Mouse (Mus musculus): Measurements from ENCODE around the gene Srgap3.

DNA sequence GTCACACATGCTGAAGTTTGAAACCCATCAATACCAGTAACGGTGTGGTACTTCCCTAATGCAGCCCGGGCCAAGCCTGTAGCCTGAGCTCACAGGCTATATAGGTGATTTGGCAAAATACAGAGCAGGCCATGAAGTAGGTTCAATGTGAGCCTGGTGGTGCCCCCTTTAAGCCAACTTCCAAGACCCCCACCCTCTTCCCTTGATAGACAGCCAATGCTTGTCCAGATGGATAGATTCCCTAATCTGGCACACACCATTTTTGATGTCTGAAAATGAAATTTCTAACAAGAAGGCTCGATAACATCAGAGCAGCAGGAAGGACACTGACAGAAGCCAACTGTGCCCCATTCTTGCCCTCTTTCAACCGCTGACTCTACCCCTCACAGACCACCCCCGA, 47.8 kb downstream of the Srgap3 start:
- TF ChIP-seq EP300 (optimal IDR thresholded peaks at IDR 0.05) (no peak), CTCF (IDR thresholded peaks at IDR 0.05; ENCODE audit: low read depth) (no peak)
